Mouse (Mus musculus) neural tube, embryonic 12.5 days (tissue): ENCODE results near the gene Pigh. TPM values are rescaled to one million over a fixed set of nuclear protein-coding genes. Genes with fewer than 3 reads are reported as not detected.

Experiments
- ATAC-seq: fragments of 200-750 bp; cut with Nextera tagmentation; 2 replicates; pipeline ENCODE4 v1.8.0; 2017; ENCODE audit warnings: low read depth, mild to moderate bottlenecking, moderate TSS enrichment, moderate library complexity; ENCODE audit not compliant: low FRiP score
- H3K27ac ChIP-seq: fragments of 300-500 bp; sonication (generic); 2 replicates; pipeline ENCODE4 v1.5.1; 2016
- H3K27me3 ChIP-seq: fragments of 300-500 bp; sonication (generic); replicated peaks from 2 replicates; pipeline ENCODE4 v1.6.1; 2016; ENCODE audit warnings: mild to moderate bottlenecking
- H3K36me3 ChIP-seq: fragments of 300-500 bp; sonication (generic); 2 replicates; pipeline ENCODE4 v1.6.1; 2016; ENCODE audit warnings: mild to moderate bottlenecking
- H3K4me1 ChIP-seq: fragments of 300-500 bp; sonication (generic); 2 replicates; pipeline ENCODE4 v1.6.1; 2016
- H3K4me2 ChIP-seq: fragments of 300-500 bp; sonication (generic); replicated peaks from 2 replicates; pipeline ENCODE4 v1.6.1; 2016; ENCODE audit warnings: mild to moderate bottlenecking
- H3K4me3 ChIP-seq: fragments of 300-500 bp; sonication (generic); 2 replicates; pipeline ENCODE4 v1.5.1; 2016
- H3K9ac ChIP-seq: fragments of 300-500 bp; sonication (generic); 2 replicates; pipeline ENCODE4 v1.6.1; 2016; ENCODE audit warnings: mild to moderate bottlenecking
- H3K9me3 ChIP-seq: fragments of 300-500 bp; sonication (generic); 2 replicates; pipeline ENCODE4 v1.6.1; 2016; ENCODE audit warnings: mild to moderate bottlenecking
- WGBS: fragments of 180-500 bp; shearing (Covaris S2); methylation state at CpG from one replicate; pipeline ENCODE4 v1.1.7; 2016; 5-methylcytosine and 5-hydroxymethylcytosine counted together
- polyA plus RNA-seq: library from polyadenylated mRNA; unstranded; fragments of >200 nt; fragmentation: Nextera tagmentation; extraction: Ambion mirVana; gene quantifications from 2 replicates; pipeline ENCODE4 v1.2.1, GENCODE M21; 2016

Pigh gene
- polyA plus RNA-seq, 1 experiment from 2014 or later = 26.8 TPM

DNA sequence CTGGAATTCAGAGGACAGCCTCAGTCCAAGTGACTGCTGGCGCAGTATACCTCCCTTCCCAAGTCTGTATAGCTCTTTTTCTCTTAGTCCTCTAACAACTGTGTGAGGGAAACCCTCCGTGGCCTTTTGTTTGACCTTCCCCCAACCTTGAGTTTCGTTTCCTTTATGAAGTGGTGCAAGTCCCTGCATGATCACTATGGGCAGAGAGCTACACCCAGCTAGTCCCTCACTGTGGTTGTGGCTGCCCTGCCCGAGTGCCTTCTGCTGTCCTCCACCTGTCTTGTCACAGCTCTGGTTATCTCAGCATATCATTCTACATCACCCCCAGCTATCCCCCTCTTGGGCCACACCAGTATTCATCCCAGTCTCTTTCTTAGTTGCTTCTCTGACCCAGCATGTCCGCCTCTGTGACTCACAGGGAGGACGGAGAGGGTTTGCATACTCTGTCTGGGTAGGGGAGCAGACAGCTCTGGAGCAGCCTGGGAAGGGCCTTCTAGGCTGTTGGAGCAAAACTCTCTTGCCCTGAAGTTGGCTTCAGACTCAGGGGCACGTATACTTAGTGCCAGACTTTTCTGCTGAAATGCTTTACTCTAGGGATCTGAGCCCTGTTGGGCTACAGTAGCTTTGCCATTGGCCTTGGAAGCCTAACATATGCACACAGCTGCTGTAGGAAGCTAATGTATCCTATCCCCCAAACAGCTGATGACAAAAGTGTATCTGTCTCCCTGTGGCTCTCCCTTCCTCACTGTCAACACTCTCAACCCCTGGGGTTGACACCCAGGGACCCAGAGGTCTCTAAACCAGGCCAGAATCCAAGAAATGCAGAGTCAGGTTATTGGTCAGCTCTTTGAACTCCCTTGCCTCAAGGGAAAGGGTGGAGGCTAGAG, 28.4 kb downstream of the Pigh start:
- H3K4me2 ChIP-seq = no peak overlapping the region
- WGBS = 84% methylated on average over 7 of the region's 7 CpGs
- ATAC-seq = no peak
- H3K9ac ChIP-seq = no peak overlapping the region
- H3K36me3 ChIP-seq = peaks cover 22% of the 10 kb centered on the region; the same call in 1 of the 2 replicates
- H3K4me1 ChIP-seq = no peaks in the 10 kb centered on the region
- no peak overlapping the region for H3K4me3 ChIP-seq
- H3K27ac ChIP-seq = no peak overlapping the region
- H3K27me3 ChIP-seq = no peaks in the 10 kb centered on the region
- no peaks in the 10 kb centered on the region for H3K9me3 ChIP-seq

DNA sequence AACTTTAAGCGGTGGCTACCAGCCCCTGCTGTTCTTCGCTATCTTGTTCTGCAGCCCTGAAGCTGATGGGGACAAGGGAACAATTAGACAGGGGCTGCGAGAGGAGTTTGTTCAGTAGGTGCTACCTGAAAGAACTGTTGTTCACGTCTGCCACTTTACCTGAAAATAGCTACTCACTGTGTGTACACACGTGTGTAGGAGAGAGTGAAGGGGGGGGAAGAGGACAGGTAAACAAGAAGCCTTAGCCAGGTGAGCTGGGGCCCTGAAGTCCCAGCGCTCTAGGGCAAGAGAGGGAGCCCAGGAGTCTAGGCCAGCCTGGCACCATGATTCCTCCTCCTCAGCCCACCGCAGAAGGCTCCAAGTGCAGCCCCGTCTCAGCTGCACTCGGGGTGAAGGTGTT, 29.3 kb downstream of the Pigh start:
- H3K4me2 ChIP-seq = no peak overlapping the region
- WGBS = 95% methylated on average over 9 of the region's 9 CpGs
- no peak overlapping the region for H3K4me3 ChIP-seq
- no peak overlapping the region for H3K27ac ChIP-seq
- peaks cover 29% of the 10 kb centered on the region for H3K36me3 ChIP-seq
- H3K9ac ChIP-seq = no peak overlapping the region
- H3K4me1 ChIP-seq = no peaks in the 10 kb centered on the region
- ATAC-seq = no peak
- no peaks in the 10 kb centered on the region for H3K9me3 ChIP-seq
- H3K27me3 ChIP-seq = no peaks in the 10 kb centered on the region

DNA sequence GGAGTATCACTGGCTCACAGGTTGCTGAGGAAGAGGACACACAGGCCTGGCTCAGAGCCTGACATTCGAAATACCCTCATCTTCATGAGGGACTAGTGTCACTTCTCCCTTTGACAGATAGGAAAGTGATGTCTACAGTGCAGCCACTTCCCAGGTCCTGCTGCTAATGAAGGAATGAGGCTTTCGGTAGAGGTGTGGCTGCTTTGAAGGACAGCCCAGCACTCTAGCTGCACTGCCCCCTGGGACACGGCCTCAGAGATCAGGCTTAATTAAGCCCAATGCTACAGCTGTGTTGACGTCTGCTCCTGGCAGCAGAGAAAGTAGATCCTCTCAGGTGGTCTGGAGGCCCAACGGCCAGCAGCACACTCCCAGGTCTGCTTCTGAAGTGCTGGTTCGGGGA, 29.9 kb downstream of the Pigh start:
- Histone ChIP-seq H3K4me2 (no peak overlapping the region), H3K9me3 (no peaks in the 10 kb centered on the region), H3K4me3 (no peak overlapping the region), H3K9ac (no peak overlapping the region), H3K4me1 (no peaks in the 10 kb centered on the region), H3K36me3 (peaks cover 32% of the 10 kb centered on the region), H3K27ac (no peak overlapping the region), H3K27me3 (no peaks in the 10 kb centered on the region)
- ATAC-seq = no peak
- WGBS = 88% methylated on average over 6 of the region's 6 CpGs

DNA sequence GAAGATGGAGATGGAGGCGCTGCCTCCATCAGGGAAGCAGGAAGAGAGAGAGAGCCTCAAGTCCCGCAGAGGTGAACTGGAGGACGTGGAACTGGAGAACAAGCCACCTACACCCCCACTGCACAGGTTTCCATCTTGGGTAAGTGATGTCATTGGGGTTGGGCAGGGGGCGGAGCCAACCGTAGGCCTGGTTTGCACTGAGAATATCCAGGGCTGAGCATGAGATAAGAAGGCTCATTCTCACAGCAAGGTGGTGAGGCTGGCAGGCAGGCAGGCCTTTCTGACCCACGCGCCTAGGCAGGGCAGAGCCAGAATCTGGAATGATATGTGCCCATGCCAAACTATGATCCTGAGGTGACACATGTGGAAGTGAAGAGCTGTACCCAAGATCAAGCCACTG, 34.2 kb downstream of the Pigh start:
- Histone ChIP-seq H3K36me3 (peaks cover 34% of the 10 kb centered on the region), H3K27ac (no peak overlapping the region), H3K9ac (no peak overlapping the region), H3K9me3 (no peaks in the 10 kb centered on the region), H3K4me2 (no peak overlapping the region), H3K4me1 (no peaks in the 10 kb centered on the region), H3K4me3 (no peak overlapping the region), H3K27me3 (no peaks in the 10 kb centered on the region)
- 88% methylated on average over 7 of the region's 7 CpGs for WGBS
- no peak for ATAC-seq

DNA sequence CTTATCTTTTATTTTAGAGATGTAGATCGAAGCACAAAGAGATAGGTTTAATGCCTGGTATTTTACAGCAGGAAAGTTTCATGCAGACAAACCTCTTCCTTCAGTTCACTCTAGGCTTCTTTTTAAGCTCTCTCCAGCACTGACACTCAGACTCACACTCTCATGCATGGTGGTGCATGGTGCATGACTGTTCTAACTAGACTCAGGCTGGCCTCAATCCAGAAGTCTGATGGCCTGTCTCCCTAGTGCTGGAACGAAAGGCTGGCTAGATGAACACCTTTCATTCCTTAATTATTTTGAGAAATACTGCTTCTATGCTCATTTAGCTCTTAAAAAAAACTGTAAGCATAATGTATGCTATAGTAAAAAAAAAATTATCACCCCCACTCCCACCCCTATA, 37.4 kb downstream of the Pigh start:
- H3K4me1 ChIP-seq = no peaks in the 10 kb centered on the region
- H3K27ac ChIP-seq = no peak overlapping the region
- H3K4me3 ChIP-seq = no peak overlapping the region
- WGBS = 95% methylated on average over 2 of the region's 2 CpGs
- no peaks in the 10 kb centered on the region for H3K27me3 ChIP-seq
- ATAC-seq = no peak
- H3K36me3 ChIP-seq = peaks cover 39% of the 10 kb centered on the region
- no peak overlapping the region for H3K4me2 ChIP-seq
- H3K9ac ChIP-seq = no peak overlapping the region
- H3K9me3 ChIP-seq = no peaks in the 10 kb centered on the region

DNA sequence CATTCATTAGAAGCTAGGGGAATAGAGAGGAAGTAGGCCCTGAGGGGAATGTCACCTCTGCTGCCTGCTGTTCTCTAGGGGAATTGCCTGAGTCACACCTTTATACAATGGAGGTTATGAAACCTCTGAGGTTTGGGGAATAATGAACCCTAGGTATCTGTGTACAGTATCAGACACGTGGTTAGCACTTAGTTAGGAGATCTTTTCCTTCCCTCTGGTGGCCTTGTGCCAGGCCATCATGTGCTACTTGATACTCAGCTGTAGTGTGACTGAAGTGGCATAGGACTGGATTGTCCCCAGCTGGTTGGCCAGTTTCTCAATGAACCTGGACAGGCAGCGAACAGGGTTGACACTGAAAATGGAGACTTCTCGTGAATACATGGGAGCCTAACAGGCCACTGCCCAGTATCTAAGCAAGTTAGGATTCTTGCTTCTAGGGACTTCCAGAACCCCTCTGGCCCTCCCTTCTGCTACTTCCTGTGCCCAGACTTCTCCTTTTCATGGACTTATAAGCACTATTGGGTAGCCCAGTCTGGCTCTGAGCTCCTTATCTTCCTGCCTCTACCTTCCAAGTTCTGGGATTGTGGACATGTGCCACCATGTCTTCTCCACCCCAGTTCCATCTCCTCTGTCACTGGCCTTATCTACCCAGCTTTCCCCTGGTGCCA, 38.8 kb downstream of the Pigh start:
- no peaks in the 10 kb centered on the region for H3K27me3 ChIP-seq
- peaks cover 34% of the 10 kb centered on the region for H3K36me3 ChIP-seq
- WGBS = 90% methylated on average over 3 of the region's 3 CpGs

DNA sequence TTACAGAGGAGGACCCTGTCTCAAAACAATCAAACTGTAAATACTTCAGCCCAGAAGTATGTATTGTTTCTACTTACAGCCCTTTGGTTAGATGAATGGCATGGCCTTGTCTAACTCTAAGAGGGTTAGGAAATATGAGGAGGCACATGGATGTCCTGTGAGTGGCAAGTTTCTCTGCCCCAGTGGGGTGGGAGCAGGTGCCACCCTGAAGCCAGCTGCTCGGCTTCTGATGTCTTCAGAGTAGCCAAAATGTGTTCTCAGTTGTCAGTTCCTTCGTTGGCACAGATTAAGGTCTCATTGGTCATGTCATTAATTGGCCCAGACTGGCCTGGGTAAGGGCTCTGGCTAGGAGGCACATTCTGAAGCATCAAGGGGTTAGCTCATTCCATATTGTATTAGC, 39.6 kb downstream of the Pigh start:
- Histone ChIP-seq H3K36me3 (peaks cover 30% of the 10 kb centered on the region), H3K27me3 (no peaks in the 10 kb centered on the region), H3K4me3 (no peak overlapping the region), H3K4me1 (no peaks in the 10 kb centered on the region), H3K9me3 (no peaks in the 10 kb centered on the region), H3K9ac (no peak overlapping the region), H3K27ac (no peak overlapping the region), H3K4me2 (no peak overlapping the region)
- ATAC-seq = no peak
- 75% methylated on average over 2 of the region's 2 CpGs for WGBS

More for the DNA sequence above, 38.8 kb downstream of the Pigh start:
- Histone ChIP-seq H3K4me2 (no peak overlapping the region), H3K9me3 (no peaks in the 10 kb centered on the region), H3K27ac (no peak overlapping the region), H3K4me3 (no peak overlapping the region), H3K9ac (no peak overlapping the region), H3K4me1 (no peaks in the 10 kb centered on the region)
- ATAC-seq = no peak

DNA sequence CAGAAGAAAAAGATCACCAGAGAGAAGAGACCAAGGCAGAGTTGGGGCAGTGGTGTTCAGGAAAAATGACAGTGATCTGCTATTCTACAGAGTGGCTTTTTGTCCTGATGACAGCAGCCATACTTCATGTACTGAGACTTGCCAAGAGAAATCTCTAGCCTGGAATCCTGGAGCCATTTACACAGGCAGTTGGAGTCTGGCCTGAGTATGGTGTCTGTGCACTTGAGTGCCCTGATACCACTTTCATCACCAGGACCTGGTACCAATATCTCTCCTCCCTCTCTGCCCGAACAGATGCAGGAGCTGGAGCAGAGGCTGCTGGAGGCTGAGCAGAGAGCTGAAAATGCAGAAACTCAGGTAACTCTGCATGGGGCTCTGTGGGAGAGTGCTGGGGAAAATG, 40.6 kb downstream of the Pigh start:
- WGBS = 70% methylated on average over 1 of the region's 1 CpGs
- H3K9me3 ChIP-seq = no peaks in the 10 kb centered on the region
- ATAC-seq = no peak

DNA sequence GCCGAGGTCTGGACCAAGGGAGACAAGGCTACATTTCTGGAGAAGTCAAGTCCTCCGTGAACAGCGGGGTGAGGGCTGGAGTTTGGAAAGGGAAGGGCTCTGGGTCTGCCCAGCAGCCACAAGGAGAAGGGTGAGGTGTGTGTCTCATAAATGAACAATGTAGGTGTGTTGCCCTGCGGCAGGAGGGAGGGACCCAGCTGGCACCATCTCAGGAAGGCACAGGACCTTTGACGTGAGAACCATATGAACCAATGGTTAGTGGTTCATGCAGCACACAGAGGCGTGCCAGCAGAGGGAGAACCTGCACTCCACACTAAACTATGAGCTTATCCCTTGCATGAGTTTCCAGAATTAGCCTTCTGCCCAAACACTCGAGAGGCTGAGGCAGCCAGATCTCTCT, 42.2 kb downstream of the Pigh start:
- Histone ChIP-seq H3K27me3 (no peaks in the 10 kb centered on the region), H3K36me3 (peaks cover 24% of the 10 kb centered on the region), H3K27ac (no peak overlapping the region), H3K4me1 (no peaks in the 10 kb centered on the region), H3K9me3 (no peaks in the 10 kb centered on the region), H3K9ac (no peak overlapping the region), H3K4me3 (no peak overlapping the region), H3K4me2 (no peak overlapping the region)
- WGBS = 90% methylated on average over 7 of the region's 7 CpGs
- ATAC-seq = no peak

More for the DNA sequence above, 40.6 kb downstream of the Pigh start:
- H3K4me2 ChIP-seq = no peak overlapping the region
- H3K27me3 ChIP-seq = no peaks in the 10 kb centered on the region
- H3K4me1 ChIP-seq = no peaks in the 10 kb centered on the region
- no peak overlapping the region for H3K4me3 ChIP-seq
- H3K36me3 ChIP-seq = peaks cover 27% of the 10 kb centered on the region
- no peak overlapping the region for H3K9ac ChIP-seq
- H3K27ac ChIP-seq = no peak overlapping the region

DNA sequence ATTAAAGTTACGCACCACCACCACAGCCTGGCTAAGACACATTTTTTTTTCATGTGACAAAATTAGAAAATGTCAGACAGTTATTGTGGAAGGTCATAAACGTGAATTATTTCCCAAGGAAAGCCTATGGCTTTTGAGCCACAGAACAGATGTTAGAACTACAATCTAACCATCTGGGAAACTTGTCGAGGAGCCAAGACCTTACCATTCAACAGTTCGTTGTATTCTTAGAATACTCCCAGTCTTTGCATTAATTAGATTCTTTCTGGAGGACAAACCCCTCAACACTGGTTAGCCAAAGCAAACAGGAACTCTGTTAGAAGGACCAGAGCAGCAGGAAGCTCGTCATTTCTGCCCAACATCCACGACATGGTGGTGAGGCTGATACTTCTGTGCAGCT, 43.3 kb downstream of the Pigh start:
- Histone ChIP-seq H3K27ac (no peak overlapping the region), H3K4me1 (no peaks in the 10 kb centered on the region), H3K4me3 (no peak overlapping the region), H3K9me3 (no peaks in the 10 kb centered on the region), H3K36me3 (peaks cover 24% of the 10 kb centered on the region), H3K27me3 (no peaks in the 10 kb centered on the region), H3K9ac (no peak overlapping the region), H3K4me2 (no peak overlapping the region)
- WGBS = 81% methylated on average over 6 of the region's 6 CpGs
- no peak for ATAC-seq

DNA sequence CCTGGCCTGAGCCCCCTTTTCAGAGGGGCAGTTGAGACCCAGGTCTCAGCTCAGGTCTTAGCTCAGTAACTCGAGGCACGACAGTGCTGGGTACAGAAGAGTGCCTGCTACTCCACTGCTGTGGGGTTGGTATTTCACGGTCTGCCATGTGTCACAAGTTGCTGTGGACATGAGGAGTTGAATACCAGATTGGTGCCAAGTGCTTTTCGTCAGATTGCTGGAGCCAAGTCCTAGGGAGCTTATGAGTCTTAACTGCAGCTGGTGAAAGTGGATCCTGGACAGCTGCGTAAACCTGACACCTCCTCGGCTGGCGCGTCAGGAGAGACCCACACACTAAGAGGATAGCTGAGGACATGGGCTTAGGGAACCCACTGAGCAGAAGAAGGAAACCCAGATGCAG, 44.8 kb downstream of the Pigh start:
- WGBS = 81% methylated on average over 8 of the region's 8 CpGs
- Histone ChIP-seq H3K4me3 (no peak overlapping the region), H3K36me3 (peaks cover 14% of the 10 kb centered on the region; the same call in 1 of the 2 replicates), H3K9me3 (no peaks in the 10 kb centered on the region), H3K27ac (no peak overlapping the region), H3K4me2 (no peak overlapping the region), H3K9ac (no peak overlapping the region), H3K4me1 (no peaks in the 10 kb centered on the region), H3K27me3 (no peaks in the 10 kb centered on the region)
- no peak for ATAC-seq

DNA sequence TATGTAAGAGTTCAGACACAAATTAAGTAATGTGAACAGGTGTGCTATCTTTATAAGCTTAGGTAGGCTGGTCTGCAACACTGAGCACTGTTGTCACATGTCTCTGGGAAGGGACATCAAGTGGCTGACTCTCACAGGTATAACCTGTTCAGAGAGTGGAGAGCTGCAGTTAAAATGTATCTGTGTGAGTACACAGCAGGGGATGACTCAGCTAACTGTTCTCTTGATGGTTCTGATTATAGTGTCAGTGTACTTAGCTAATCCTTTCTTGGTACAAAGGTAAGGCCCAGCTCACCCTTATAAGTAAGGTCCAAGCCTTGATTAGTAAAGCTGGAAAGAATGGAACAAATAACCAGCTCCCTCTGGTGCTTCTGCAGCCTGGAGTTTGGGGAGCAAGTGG, 48.0 kb downstream of the Pigh start:
- no peak overlapping the region for H3K4me3 ChIP-seq
- no peaks in the 10 kb centered on the region for H3K9me3 ChIP-seq
- H3K27ac ChIP-seq = no peak overlapping the region
- no peak for ATAC-seq
- no peak overlapping the region for H3K9ac ChIP-seq
- H3K27me3 ChIP-seq = no peaks in the 10 kb centered on the region
- H3K4me2 ChIP-seq = no peak overlapping the region
- H3K4me1 ChIP-seq = no peaks in the 10 kb centered on the region
- H3K36me3 ChIP-seq = peaks cover 8% of the 10 kb centered on the region; the same call in 1 of the 2 replicates
